Mouse (Mus musculus) MEL-GATA-1-ER (cell line): Measurements from ENCODE around the gene Bach1.
A peak's percentile ranks its signal among the peaks of the same experiment; 100 is the strongest.

Source experiments
- DNase-seq: peaks from one replicate; pipeline ENCODE4 v3.0.0-alpha.2; 2012; ENCODE audit warnings: low read depth; ENCODE audit errors: extremely low read depth

Bach1 gene

DNA sequence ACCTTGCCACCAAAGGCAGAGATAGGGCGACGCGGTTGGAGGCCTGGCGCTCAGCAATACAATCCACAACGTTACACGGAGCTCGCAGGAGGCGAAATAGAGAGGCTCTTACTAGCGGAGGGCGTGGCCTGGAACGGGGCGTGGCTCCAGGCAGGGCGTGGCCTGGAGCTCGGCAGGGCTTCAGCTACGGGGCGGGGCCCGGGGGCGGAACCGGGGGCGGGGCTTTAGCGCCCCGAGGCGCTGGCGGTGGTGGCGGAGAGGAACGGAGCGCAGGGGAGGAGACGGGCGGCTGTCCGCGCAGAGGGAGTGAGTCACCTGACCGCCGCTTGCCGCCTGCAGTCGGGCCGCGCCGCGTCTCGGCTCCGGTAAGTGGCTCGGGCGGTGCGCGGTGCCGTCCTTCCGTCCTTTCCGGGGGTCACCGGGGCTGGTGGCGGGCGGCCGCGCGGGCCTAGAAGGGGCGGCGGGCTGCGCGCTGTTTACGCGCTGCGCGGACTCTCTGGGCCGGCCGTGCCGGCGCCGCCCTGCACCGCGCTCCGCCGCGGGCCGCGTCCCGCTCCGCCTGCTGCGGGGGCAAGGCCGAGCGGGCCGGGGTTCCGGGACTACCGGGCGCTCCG, at the start of gene Bach1:
Gene Bach1, plus strand, starts transcription at position 254 of the 614 bp plus-strand sequence.
- peak; percentile 78 for DNase-seq

GRCm38 (mm10) chr16:87652344-87652743, 46.4 kb upstream of the Bach1 start:
- DNase-seq: no peak

DNA sequence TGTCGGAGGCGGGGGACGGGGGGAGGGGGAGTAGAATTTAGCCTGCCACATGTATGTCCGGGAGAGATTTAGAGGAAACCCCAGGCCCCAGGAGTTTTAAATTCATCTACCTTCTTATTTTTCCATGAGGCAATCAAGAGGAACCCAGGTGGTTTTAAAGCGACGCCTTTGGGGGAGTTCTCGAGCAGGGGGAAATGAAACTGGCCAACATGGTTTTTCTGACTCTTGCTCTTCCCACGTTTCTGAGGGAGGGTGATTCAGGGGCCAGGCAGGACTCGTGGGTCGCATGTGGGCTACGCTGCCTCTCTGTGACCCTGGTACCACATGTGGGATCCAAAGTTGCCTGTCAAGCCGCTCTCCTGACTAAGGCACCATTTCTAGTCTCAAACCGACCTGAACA, 45.8 kb upstream of the Bach1 start:
- DNase-seq: no peak

DNA sequence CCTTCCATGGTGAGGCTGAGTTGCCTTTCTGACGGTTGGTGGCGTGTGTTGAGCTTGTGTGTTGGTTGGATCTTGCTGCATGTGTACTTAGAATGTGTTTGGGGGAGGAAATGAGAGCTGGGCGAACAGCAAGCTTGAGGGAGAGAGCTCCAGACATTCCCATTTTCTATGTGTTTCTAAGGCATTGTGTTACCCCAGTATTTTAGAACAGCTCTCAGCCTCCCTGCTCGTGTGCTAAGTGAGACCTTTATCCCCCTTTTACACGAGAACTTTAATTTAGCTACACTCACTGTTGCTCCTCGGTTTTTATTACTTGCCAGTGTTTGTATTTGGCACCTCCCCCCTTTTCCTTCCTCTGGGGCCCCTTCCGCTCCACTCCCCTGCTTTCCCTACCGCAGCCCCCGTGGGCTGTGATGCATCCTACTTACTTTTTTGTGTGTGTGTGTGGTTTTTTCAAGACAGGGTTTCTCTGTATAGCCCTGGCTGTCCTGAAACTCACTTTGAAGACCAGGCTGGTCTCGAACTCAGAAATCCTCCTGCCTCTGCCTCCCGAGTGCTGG, 44.6 kb upstream of the Bach1 start:
- DNase-seq: no peak

DNA sequence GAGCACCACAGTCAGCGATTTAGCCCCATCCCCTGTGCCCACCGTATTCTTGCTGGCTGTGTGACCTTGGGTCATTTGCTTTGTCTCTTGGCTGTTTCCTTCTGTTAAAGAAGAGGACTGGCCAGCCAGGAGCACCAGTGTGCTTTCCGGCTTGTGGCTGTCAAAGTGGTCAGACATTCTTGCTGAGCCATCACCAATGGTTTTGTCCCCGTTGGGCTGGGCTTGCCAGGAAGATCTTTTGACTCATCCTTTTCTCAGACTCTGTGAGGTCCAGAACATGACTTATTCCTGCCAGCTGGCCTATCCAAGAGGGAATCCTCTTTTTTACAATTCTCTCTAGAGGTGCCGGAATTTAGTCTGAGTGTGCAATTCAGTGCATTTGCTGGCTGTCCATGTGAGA, 43.7 kb upstream of the Bach1 start:
- no peak for DNase-seq

GRCm38 (mm10) chr16:87655579-87655978, 43.2 kb upstream of the Bach1 start:
- no peak for DNase-seq

GRCm38 (mm10) chr16:87656771-87657170, 42.0 kb upstream of the Bach1 start:
- DNase-seq: no peak

DNA sequence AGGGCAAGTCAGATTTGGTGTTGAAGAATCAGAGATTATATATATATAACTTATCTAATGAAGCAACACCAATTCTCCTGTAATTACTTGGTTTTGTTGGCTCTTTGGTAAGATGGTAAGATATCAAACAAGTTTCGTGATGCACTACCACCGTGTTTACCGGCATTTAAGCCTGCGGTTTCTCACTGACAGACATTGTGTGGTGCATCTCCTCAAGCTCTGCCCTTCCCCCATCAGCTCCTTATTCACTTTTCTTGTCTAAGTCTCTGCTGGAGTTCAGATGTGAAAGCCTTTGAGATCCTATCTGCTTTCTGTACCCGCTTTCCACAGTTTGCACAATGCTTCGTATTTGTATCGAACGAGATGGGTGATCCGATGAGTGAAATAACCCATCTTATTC, 41.5 kb upstream of the Bach1 start:
- DNase-seq: no peak

- DNase-seq: no peak
Measured at GRCm38 (mm10) chr16:87661024-87661471, 37.7 kb upstream of the Bach1 start.

GRCm38 (mm10) chr16:87661636-87662035, 37.1 kb upstream of the Bach1 start:
- no peak for DNase-seq

DNA sequence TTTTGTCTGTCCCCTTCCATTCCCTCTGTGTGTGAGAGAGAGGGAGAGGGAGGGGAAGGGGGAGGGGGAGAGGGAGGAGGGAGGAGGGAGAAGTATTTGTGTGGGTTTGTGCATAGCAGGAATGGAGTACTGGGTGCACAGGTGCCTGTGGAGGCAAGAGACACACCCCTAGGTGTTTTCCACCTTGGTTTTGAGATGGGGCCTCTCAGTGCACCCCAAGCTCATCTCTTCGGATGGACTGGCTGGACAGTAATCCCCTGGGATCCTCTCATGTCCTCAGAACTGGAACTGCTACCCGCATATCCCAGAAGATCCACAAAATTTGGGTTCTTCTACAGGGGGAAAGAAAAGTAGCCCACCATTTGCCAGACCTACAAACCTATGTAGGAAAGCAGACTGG, 36.2 kb upstream of the Bach1 start:
- no peak for DNase-seq

- DNase-seq: no peak
Measured at GRCm38 (mm10) chr16:87663890-87664289, 34.9 kb upstream of the Bach1 start.

GRCm38 (mm10) chr16:87665246-87665645, 33.5 kb upstream of the Bach1 start:
- DNase-seq: no peak

- no peak for DNase-seq
Measured at GRCm38 (mm10) chr16:87665752-87666619, 32.8 kb upstream of the Bach1 start.

DNA sequence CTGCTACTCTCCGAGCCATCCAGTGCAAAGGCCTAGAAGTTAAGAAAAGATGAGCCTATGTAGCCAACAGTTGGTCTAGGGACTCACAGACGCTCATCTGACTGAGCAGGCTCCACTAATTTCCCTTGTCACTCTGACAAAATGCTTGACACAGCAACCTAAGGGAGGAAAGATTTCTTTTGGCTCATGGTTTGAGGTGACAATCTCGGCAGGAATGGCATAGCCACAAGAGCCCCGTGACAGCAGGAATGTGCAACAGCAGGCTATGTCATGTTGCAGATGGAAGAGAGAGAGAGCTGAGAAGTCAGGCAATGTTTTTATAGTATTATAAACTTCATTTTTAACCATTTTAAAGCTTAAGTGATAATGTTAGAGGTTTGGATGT, 32.1 kb upstream of the Bach1 start:
- DNase-seq: no peak

DNA sequence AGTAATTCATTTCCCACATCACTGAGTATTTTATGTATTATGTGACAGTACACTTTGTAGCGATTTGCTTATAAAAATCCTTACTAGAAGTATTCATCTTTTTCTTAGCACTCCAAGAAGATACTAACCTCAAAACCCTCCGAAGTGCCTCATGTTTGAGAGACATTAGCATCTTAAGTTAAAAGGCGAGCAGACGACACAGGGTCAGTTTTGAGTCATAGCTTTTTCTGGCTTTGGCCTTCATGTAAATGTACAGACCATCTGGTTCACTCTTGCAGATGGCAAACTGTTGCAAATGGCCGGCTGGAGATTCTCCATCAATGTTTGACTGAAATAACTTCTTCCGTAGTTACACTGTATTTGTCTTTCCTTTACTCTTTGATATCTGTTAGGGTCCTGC, 30.7 kb upstream of the Bach1 start:
- DNase-seq: no peak

DNA sequence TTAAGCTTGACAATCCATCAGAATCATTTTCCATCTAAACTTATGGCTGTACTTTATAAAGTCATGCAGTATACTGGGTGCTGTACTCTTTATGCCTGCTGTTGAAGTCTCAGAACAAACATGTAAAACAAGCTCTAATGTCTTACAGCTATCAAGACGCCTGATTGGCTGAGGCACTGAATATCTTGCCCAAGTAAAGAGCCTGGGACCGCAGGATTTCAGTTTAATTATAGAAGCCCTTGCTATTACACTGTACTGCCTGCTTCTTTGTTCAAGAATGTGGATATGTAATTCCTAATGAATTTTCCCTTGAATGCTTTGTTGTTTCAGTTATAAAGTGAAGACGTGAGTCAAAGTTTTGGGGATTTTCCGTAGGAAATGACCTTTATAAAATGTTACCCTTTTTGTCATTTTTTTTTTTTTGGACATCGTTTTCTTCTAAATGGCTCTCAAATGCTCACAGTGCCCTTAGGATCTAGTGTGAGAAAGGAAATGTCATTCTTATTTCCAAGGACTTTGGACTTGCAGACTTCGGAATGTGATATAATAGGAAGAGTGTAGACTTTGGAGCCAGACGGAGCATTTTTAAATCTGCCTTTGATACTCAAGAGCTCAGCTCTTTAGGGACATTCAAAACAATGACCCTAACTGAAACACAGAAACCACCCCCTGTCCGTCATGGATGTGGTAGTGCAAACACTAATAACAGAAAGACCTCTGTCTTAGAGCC, 28.5 kb upstream of the Bach1 start:
- no peak for DNase-seq

DNA sequence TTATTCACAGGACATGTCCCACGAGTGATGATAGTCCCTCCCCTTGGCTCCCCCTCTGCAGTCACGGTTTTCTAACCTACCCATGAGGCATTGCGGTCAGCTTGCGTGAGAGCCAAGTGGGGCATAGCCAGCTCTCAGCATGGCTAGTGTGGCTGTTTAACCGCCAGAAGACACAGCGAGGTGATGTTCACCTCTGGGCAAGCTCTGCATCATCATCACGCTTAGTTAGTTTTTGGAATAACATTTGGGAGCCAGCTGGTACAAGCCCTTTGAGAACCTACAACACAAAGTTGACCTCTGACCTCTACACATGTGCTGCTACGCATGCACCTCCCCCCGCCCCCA, 28.0 kb upstream of the Bach1 start:
- DNase-seq: no peak

DNA sequence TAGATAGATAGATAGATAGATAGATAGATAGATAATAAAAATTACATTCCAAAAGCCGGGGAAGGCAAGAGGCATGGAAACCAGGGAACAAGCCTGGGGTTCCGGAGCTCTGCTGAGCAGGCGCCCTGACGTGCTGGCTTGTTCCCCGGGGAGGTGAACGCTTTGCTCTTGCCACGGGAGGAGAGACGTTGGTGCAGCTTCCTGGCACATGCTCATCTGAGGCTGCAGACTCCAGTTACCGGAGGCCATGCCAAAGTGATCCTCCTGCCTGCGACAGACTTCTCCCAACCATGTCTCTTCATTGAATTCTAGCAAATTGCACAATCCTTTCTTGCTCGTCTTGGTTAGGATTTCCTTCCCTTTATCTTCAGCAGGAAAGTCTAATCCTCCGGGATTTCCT, 27.4 kb upstream of the Bach1 start:
- DNase-seq: no peak

- DNase-seq: no peak
Measured at GRCm38 (mm10) chr16:87673155-87673554, 25.6 kb upstream of the Bach1 start.

- no peak for DNase-seq
Measured at GRCm38 (mm10) chr16:87676182-87676581, 22.6 kb upstream of the Bach1 start.

GRCm38 (mm10) chr16:87678667-87679066, 20.1 kb upstream of the Bach1 start:
- no peak for DNase-seq
